Mouse (Mus musculus) intestine, postnatal 0 days (tissue): Measurements from ENCODE around the gene Diaph3. TPM values are rescaled to one million over a fixed set of nuclear protein-coding genes. Genes with fewer than 3 reads are reported as not detected.

ENCODE experiments used
- ATAC-seq: fragments of 200-750 bp; cut with Nextera tagmentation; 2 replicates; pipeline ENCODE4 v1.8.0; 2017; ENCODE audit warnings: mild to moderate bottlenecking, moderate TSS enrichment, moderate library complexity
- H3K27ac ChIP-seq: fragments of 300-500 bp; sonication (generic); 2 replicates; pipeline ENCODE4 v1.5.1; 2014; ENCODE audit warnings: mild to moderate bottlenecking, low read depth, low read length, moderate library complexity
- H3K27me3 ChIP-seq: fragments of 300-500 bp; sonication (generic); replicated peaks from 2 replicates; pipeline ENCODE4 v1.6.1; 2014; ENCODE audit warnings: low read length, mixed read lengths; ENCODE audit not compliant: control insufficient read depth, insufficient read depth
- H3K36me3 ChIP-seq: fragments of 300-500 bp; sonication (generic); 2 replicates; pipeline ENCODE4 v1.6.1; 2014; ENCODE audit warnings: mild to moderate bottlenecking, moderate library complexity; ENCODE audit not compliant: control insufficient read depth, insufficient read depth
- H3K4me1 ChIP-seq: fragments of 300-500 bp; sonication (generic); replicated peaks from 2 replicates; pipeline ENCODE4 v1.6.1; 2014; ENCODE audit warnings: antibody characterized with exemption, low read length, mixed read lengths; ENCODE audit not compliant: control insufficient read depth, insufficient read depth
- H3K4me2 ChIP-seq: fragments of 300-500 bp; sonication (generic); replicated peaks from 2 replicates; pipeline ENCODE4 v1.6.1; 2014; ENCODE audit warnings: low read depth, mild to moderate bottlenecking, moderate library complexity
- H3K4me3 ChIP-seq: fragments of 300-500 bp; sonication (generic); 2 replicates; pipeline ENCODE4 v1.5.1; 2014; ENCODE audit warnings: low read depth, low read length
- H3K9ac ChIP-seq: fragments of 300-500 bp; sonication (generic); 2 replicates; pipeline ENCODE4 v1.6.1; 2014; ENCODE audit warnings: mild to moderate bottlenecking, low read depth, low read length
- H3K9me3 ChIP-seq: fragments of 300-500 bp; sonication (generic); 2 replicates; pipeline ENCODE4 v1.6.1; 2016; ENCODE audit warnings: mixed run types; ENCODE audit not compliant: control insufficient read depth
- CTCF ChIP-seq: sonication (generic); IDR thresholded peaks from 2 replicates; pipeline ENCODE4 v1.5.1; 2016; ENCODE audit warnings: low read depth, mild to moderate bottlenecking, control low read depth, antibody characterized with exemption, moderate library complexity
- WGBS: fragments of 180-500 bp; shearing (Covaris S2); extraction: QIAGEN DNeasy Blood & Tissue Kit; methylation state at CpG from one replicate; pipeline ENCODE4 v1.1.7; 2014; 5-methylcytosine and 5-hydroxymethylcytosine counted together
- polyA plus RNA-seq: library from polyadenylated mRNA; unstranded; fragments of >200 nt; fragmentation: Nextera tagmentation; extraction: Ambion mirVana; gene quantifications from 2 replicates; pipeline ENCODE4 v1.2.1, GENCODE M21; 2015

Gene Diaph3
- polyA plus RNA-seq, 1 experiment from 2014 or later = 2.6 TPM

DNA sequence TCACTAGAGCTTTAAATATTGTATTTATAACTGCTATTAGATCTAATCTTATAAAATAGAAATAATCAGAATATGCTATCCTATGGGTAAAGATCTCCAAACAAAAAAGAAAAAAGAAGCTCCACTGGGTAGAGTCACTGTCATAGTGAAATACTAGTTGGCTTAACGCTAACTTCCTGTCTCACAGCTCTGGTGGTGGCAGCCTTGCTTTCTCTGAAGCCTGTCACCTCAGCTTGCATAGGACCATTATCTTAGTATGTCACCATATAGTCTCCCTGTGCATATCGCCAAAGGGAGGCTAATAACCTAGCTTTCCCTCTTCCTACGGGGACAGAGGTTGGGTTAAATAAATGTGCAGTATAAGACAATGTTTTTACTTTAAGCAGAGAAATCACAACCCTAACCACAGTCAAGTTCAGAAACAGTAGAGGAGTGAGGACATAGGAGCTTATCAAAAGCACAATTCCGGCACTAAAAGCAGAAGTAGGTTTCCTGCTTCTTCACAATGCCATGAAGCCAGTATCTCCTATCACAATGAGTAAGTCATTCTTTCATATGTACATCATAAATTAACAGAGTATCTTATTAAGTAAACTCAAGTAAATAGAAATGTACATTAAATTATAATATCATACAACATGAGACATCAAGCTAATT lies 293.8 kb downstream of the Diaph3 start:
- Histone ChIP-seq H3K4me2 (no peak overlapping the region), H3K9me3 (no peaks in the 10 kb centered on the region), H3K4me1 (no peaks in the 10 kb centered on the region), H3K4me3 (no peak overlapping the region), H3K27me3 (no peaks in the 10 kb centered on the region), H3K27ac (no peak overlapping the region), H3K9ac (no peak overlapping the region), H3K36me3 (no peaks in the 10 kb centered on the region)
- 85% methylated on average over 4 of the region's 4 CpGs for WGBS
- TF ChIP-seq CTCF = no peak
- no peak for ATAC-seq

DNA sequence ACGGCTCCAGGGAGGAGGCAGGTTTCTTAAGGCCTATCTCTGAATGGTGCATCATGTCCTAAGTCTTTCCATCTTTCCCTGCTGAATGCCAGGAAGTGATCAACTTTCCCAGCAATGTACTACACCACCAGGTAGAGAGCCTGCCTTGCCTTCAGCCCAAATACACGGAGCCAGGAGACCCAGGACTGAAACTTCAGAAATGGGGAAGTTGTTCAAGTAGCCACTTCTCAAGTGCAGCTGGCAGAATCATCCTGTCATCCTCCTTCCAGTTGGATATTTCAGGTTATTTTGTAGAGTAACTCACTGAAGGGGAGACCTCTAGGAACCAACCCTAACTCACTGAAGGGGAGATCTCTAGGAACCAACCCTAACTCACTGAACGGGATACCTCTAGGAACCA lies 297.0 kb downstream of the Diaph3 start:
- TF ChIP-seq CTCF = no peak
- Histone ChIP-seq H3K9me3 (no peaks in the 10 kb centered on the region), H3K4me1 (no peaks in the 10 kb centered on the region), H3K4me3 (no peak overlapping the region), H3K9ac (no peak overlapping the region), H3K27me3 (no peaks in the 10 kb centered on the region), H3K27ac (no peak overlapping the region), H3K36me3 (no peaks in the 10 kb centered on the region), H3K4me2 (no peak overlapping the region)
- ATAC-seq = no peak
- 92% methylated on average over 3 of the region's 3 CpGs for WGBS

DNA sequence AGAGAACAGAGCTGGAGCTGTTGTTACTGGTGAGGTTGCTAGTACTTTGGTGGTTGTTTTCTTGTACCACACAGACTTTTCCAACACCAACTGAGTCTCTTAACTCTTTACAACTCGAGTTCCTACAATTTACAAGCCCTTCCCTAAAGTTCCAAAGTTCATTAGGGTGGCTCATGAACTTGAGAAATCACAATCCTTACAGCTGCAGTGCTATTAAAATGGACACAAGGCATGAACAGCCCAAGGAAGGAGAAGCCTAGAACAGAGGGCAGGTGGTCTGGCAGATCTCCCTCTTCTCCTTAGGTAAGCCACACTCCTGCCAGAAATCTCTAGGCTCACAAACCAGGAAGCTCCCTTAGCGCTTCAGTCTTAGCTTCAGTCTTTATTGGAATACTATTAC lies 303.4 kb downstream of the Diaph3 start:
- H3K9ac ChIP-seq = no peak overlapping the region
- no peaks in the 10 kb centered on the region for H3K9me3 ChIP-seq
- no peak overlapping the region for H3K27ac ChIP-seq
- H3K27me3 ChIP-seq = no peaks in the 10 kb centered on the region
- H3K4me2 ChIP-seq = 0 out of 2 replicates have a peak overlapping the region, but pooled peaks have one; percentile 6
- no peak overlapping the region for H3K4me3 ChIP-seq
- WGBS = 43% methylated on average over 2 of the region's 2 CpGs
- TF ChIP-seq CTCF = no peak
- H3K36me3 ChIP-seq = no peaks in the 10 kb centered on the region
- peak; percentile 59 for ATAC-seq
- H3K4me1 ChIP-seq = no peaks in the 10 kb centered on the region

DNA sequence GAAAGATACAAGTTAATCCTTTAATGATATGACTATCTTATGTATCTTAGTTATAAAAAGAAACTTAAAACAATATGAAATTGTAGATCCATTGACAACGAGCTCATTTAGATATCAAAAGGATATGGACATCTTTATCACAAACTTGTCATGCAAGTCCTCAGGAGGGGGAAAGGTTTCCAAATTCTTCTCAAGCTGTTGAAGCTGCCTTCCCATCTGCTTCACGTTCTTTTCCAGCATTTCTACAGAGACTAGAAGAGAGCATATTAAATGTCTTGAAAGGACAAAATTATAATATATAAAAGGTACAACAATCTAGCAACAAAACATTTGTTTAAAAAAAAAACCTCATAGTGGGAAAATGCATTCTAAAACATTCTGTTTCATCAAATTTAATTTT lies 306.2 kb downstream of the Diaph3 start:
- Histone ChIP-seq H3K27ac (no peak overlapping the region), H3K4me2 (no peak overlapping the region), H3K4me1 (no peaks in the 10 kb centered on the region), H3K36me3 (no peaks in the 10 kb centered on the region), H3K27me3 (no peaks in the 10 kb centered on the region), H3K4me3 (no peak overlapping the region), H3K9me3 (no peaks in the 10 kb centered on the region), H3K9ac (no peak overlapping the region)
- ATAC-seq = no peak
- TF ChIP-seq CTCF = no peak
- WGBS = 79% methylated on average over 2 of the region's 2 CpGs

DNA sequence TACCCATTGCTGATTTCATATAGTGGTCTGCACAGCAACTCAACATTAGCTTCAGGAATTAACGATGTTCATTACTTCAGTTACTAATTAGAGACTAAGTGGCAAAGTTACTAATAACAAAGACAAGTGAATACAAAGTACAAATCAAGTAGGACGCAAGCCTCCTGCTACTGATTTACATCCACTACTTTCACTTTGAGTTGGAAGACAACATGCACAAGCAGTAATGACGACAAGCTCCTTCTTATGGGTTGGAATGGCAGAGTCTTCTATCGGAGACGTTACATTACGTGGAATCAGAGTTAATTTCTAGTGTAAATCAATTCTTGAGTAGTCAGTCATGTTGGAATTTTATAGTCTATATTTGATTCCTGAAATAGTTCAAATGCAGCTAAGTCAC lies 306.8 kb downstream of the Diaph3 start:
- H3K4me3 ChIP-seq = no peak overlapping the region
- TF ChIP-seq CTCF = no peak
- H3K4me2 ChIP-seq = no peak overlapping the region
- WGBS = 92% methylated on average over 6 of the region's 6 CpGs
- ATAC-seq = no peak
- no peak overlapping the region for H3K27ac ChIP-seq
- no peaks in the 10 kb centered on the region for H3K36me3 ChIP-seq
- no peaks in the 10 kb centered on the region for H3K9me3 ChIP-seq
- H3K4me1 ChIP-seq = no peaks in the 10 kb centered on the region
- H3K9ac ChIP-seq = no peak overlapping the region
- no peaks in the 10 kb centered on the region for H3K27me3 ChIP-seq

DNA sequence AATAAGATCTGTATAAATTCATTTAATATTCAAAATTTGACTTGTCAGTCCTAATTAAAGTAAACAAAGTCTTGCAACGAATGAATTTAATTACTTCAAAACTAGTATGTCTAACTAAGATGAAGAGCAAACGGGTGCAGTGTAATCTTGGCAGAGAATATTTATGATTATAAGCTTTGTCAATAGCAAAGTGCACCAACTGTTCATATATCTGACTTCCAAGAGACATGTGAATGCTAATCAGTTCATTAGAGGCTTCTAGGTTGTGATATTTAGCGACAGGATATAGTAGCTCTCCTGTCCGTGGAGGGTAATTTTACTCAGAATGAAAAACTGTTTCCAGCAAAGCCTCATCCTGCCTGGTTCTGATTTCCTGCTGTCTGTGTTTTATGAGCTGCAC lies 308.0 kb downstream of the Diaph3 start:
- Histone ChIP-seq H3K27me3 (no peaks in the 10 kb centered on the region), H3K4me1 (no peaks in the 10 kb centered on the region), H3K27ac (no peak overlapping the region), H3K36me3 (no peaks in the 10 kb centered on the region), H3K4me3 (no peak overlapping the region), H3K4me2 (no peak overlapping the region), H3K9me3 (no peaks in the 10 kb centered on the region), H3K9ac (no peak overlapping the region)
- WGBS = 54% methylated on average over 4 of the region's 4 CpGs
- ATAC-seq = no peak; the same call in 1 of the 2 replicates
- TF ChIP-seq CTCF = no peak

DNA sequence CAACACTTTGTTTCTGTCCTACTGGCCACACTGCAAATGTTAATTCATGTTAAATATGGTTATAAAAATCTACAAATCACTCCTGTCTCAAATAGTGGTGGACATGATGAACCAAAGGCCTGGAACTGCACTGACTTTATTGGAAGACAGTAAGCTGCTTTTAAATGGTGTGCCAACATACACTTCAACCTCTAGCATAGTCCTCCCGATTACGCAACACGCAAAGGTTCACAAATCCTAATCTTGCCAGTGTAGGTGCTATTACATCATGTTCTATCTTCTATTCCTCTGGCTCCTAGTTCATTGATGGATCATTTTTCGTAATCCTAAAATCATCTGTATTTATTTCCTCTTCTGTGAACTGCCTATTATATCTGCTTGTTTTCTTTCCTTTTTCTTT lies 324.8 kb downstream of the Diaph3 start:
- Histone ChIP-seq H3K9ac (no peak overlapping the region), H3K4me2 (no peak overlapping the region), H3K4me3 (no peak overlapping the region), H3K36me3 (no peaks in the 10 kb centered on the region), H3K9me3 (no peaks in the 10 kb centered on the region), H3K27ac (no peak overlapping the region), H3K4me1 (no peaks in the 10 kb centered on the region), H3K27me3 (no peaks in the 10 kb centered on the region)
- ATAC-seq = no peak
- 95% methylated on average over 4 of the region's 4 CpGs for WGBS
- no peak for TF ChIP-seq CTCF
